Mouse (Mus musculus) erythroblast, embryonic 14.5 days (primary cell): ENCODE measurements around the gene Sgsh.

Experiments used
- GATA1 ChIP-seq: IDR thresholded peaks from 2 replicates; pipeline ENCODE4 v1.6.1; 2012; ENCODE audit warnings: low read length, inconsistent platforms, mixed read lengths
- TAL1 ChIP-seq: IDR thresholded peaks from 3 replicates; pipeline ENCODE4 v1.6.1; 2012; ENCODE audit warnings: low read length, inconsistent platforms, mixed read lengths

GRCm38 (mm10) chr11:119307916-119308315 is 47.4 kb downstream of the Sgsh start:
- no peak for TF ChIP-seq GATA1
- TF ChIP-seq TAL1, result no peak
